Mouse (Mus musculus) midbrain, embryonic 10.5 days (tissue): ENCODE measurements around the gene Rab20. TPM values are rescaled to one million over a fixed set of nuclear protein-coding genes. Genes with fewer than 3 reads are reported as not detected.
"Not testable (repeated sequence)": the region's sequence is repeated elsewhere in the genome, so short reads cannot be mapped to it uniquely, and the experiment has no call there.

Experiments
- DNase-seq: peaks from one replicate; pipeline ENCODE4 v3.0.0-alpha.2; 2017; ENCODE audit warnings: low spot score
- H3K27ac ChIP-seq: fragments of 300-500 bp; sonication (generic); replicated peaks from 2 replicates; pipeline ENCODE4 v1.5.1; 2016; ENCODE audit warnings: mild to moderate bottlenecking
- H3K27me3 ChIP-seq: fragments of 300-500 bp; sonication (generic); 2 replicates; pipeline ENCODE4 v1.6.1; 2016; ENCODE audit warnings: low read depth, mild to moderate bottlenecking; ENCODE audit not compliant: poor library complexity, severe bottlenecking
- H3K36me3 ChIP-seq: fragments of 300-500 bp; sonication (generic); 2 replicates; pipeline ENCODE4 v1.6.1; 2016; ENCODE audit warnings: mild to moderate bottlenecking, moderate library complexity
- H3K4me1 ChIP-seq: fragments of 300-500 bp; sonication (generic); 2 replicates; pipeline ENCODE4 v1.6.1; 2016
- H3K4me3 ChIP-seq: fragments of 300-500 bp; sonication (generic); 2 replicates; pipeline ENCODE4 v1.5.1; 2016; ENCODE audit warnings: mild to moderate bottlenecking, moderate library complexity
- H3K9me3 ChIP-seq: fragments of 300-500 bp; sonication (generic); replicated peaks from 2 replicates; pipeline ENCODE4 v1.6.1; 2016; ENCODE audit warnings: mild to moderate bottlenecking
- WGBS: fragments of 180-500 bp; shearing (Covaris S2); methylation state at CpG from one replicate; pipeline ENCODE4 v1.1.7; 2016; 5-methylcytosine and 5-hydroxymethylcytosine counted together
- polyA plus RNA-seq: library from polyadenylated mRNA; unstranded; fragments of >200 nt; fragmentation: Nextera tagmentation; extraction: Ambion mirVana; gene quantifications from 2 replicates; pipeline ENCODE4 v1.2.1, GENCODE M21; 2016

Rab20 gene
- polyA plus RNA-seq, 1 experiment from 2014 or later = 1.3 TPM

GRCm38 (mm10) chr8:11503476-11504232, 25.1 kb upstream of the Rab20 start:
- Histone ChIP-seq H3K27ac (no peak overlapping the region), H3K9me3 (no peaks in the 10 kb centered on the region), H3K4me3 (no peak overlapping the region), H3K27me3 (no peaks in the 10 kb centered on the region), H3K36me3 (peaks cover 88% of the 10 kb centered on the region), H3K4me1 (peaks cover 3% of the 10 kb centered on the region)
- no peak for DNase-seq
- 88% methylated on average over 13 of the region's 13 CpGs for WGBS

GRCm38 (mm10) chr8:11498786-11499485, 20.4 kb upstream of the Rab20 start:
- Histone ChIP-seq H3K36me3 (peaks cover 47% of the 10 kb centered on the region), H3K4me3 (peak overlapping the region; percentile 85; the same call in 1 of the 2 replicates), H3K4me1 (peaks cover 21% of the 10 kb centered on the region), H3K27ac (no peak overlapping the region), H3K27me3 (peaks cover 8% of the 10 kb centered on the region; the same call in 1 of the 2 replicates), H3K9me3 (no peaks in the 10 kb centered on the region)
- 95% methylated on average over 4 of the region's 4 CpGs for WGBS
- no peak for DNase-seq

- 79% methylated on average over 12 of the region's 12 CpGs for WGBS
- H3K27me3 ChIP-seq = peaks cover 8% of the 10 kb centered on the region; the same call in 1 of the 2 replicates
- H3K27ac ChIP-seq = no peak overlapping the region
- H3K4me3 ChIP-seq = peak overlapping the region; percentile 85
- H3K9me3 ChIP-seq = no peaks in the 10 kb centered on the region
- peaks cover 40% of the 10 kb centered on the region for H3K36me3 ChIP-seq
- no peak for DNase-seq
- H3K4me1 ChIP-seq = peaks cover 21% of the 10 kb centered on the region
Measured at GRCm38 (mm10) chr8:11498281-11498680, 19.8 kb upstream of the Rab20 start.

- Histone ChIP-seq H3K9me3 (no peaks in the 10 kb centered on the region), H3K4me3 (peak within 1 kb of the TSS; percentile 85), H3K36me3 (peaks cover 30% of the 10 kb centered on the region), H3K27ac (peak within 1 kb of the TSS; percentile 92), H3K27me3 (peaks cover 8% of the 10 kb centered on the region; the same call in 1 of the 2 replicates), H3K4me1 (peaks cover 21% of the 10 kb centered on the region)
- DNase-seq = peak; percentile 93
- WGBS = 4% methylated on average over 73 of the region's 73 CpGs
Measured at GRCm38 (mm10) chr8:11497017-11497990, 18.8 kb upstream of the Rab20 start, which contains the start of gene Naxd. Gene Naxd (plus strand): TSS chr8:11497506.

- not testable (repeated sequence) for H3K4me3 ChIP-seq, H3K4me1 ChIP-seq, H3K9me3 ChIP-seq, DNase-seq, H3K36me3 ChIP-seq, H3K27ac ChIP-seq
- 86% methylated on average over 2 of the region's 2 CpGs for WGBS
- peaks cover 31% of the 10 kb centered on the region for H3K27me3 ChIP-seq
Measured at GRCm38 (mm10) chr8:11492340-11492739, 13.8 kb upstream of the Rab20 start.

- Histone ChIP-seq H3K36me3 (no peaks in the 10 kb centered on the region), H3K4me1 (peaks cover under 1% of the 10 kb centered on the region; the same call in 1 of the 2 replicates), H3K27ac (no peak overlapping the region), H3K9me3 (no peaks in the 10 kb centered on the region), H3K27me3 (peaks cover 40% of the 10 kb centered on the region), H3K4me3 (no peak overlapping the region)
- WGBS = 75% methylated on average over 4 of the region's 4 CpGs
- no peak for DNase-seq
Measured at GRCm38 (mm10) chr8:11487229-11487628, 8.7 kb upstream of the Rab20 start.

- Histone ChIP-seq H3K27ac (no peak overlapping the region), H3K27me3 (peaks cover 43% of the 10 kb centered on the region), H3K9me3 (no peaks in the 10 kb centered on the region), H3K4me1 (peaks cover 8% of the 10 kb centered on the region; the same call in 1 of the 2 replicates), H3K36me3 (no peaks in the 10 kb centered on the region), H3K4me3 (no peak overlapping the region)
- peak; percentile 75 for DNase-seq
- WGBS = 25% methylated on average over 7 of the region's 7 CpGs
Measured at GRCm38 (mm10) chr8:11486142-11486541, 7.6 kb upstream of the Rab20 start.

- H3K36me3 ChIP-seq = no peaks in the 10 kb centered on the region
- no peak overlapping the region for H3K4me3 ChIP-seq
- no peaks in the 10 kb centered on the region for H3K9me3 ChIP-seq
- no peak for DNase-seq
- H3K27me3 ChIP-seq = peaks cover 62% of the 10 kb centered on the region
- peaks cover 31% of the 10 kb centered on the region for H3K4me1 ChIP-seq
- 81% methylated on average over 3 of the region's 3 CpGs for WGBS
- H3K27ac ChIP-seq = no peak overlapping the region
Measured at GRCm38 (mm10) chr8:11482537-11482936, 4.0 kb upstream of the Rab20 start.

DNA sequence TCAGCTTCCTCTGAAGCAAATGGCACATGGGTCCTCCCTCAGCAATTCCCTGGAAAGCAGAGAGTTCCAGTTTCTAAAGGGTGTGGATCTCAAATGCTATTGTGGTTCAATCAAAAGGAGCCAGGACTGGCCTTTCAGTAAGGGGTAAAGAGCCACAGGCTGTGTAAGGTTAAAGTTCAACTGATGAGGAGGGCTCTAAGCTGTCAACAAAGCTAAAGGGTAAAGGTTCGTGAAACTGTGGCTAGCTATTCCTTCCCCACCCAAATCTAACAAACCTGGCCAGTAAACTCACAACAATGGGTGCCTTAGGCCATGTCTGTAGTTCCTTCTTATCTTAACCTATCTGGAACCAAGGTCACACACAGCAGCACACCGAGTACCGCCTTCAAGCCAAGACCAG, 3.4 kb upstream of the Rab20 start:
- Histone ChIP-seq H3K36me3 (no peaks in the 10 kb centered on the region), H3K27ac (no peak overlapping the region), H3K4me3 (no peak overlapping the region), H3K27me3 (peaks cover 65% of the 10 kb centered on the region), H3K9me3 (no peaks in the 10 kb centered on the region), H3K4me1 (peaks cover 37% of the 10 kb centered on the region)
- WGBS = 66% methylated on average over 3 of the region's 3 CpGs
- no peak for DNase-seq

GRCm38 (mm10) chr8:11479591-11479990, 1.1 kb upstream of the Rab20 start:
- WGBS = 3% methylated on average over 14 of the region's 14 CpGs
- Histone ChIP-seq H3K36me3 (no peaks in the 10 kb centered on the region), H3K27me3 (peaks cover 88% of the 10 kb centered on the region), H3K4me1 (peaks cover 57% of the 10 kb centered on the region), H3K27ac (no peak overlapping the region), H3K9me3 (no peaks in the 10 kb centered on the region), H3K4me3 (peak overlapping the region; percentile 64; the same call in 1 of the 2 replicates)
- no peak for DNase-seq

DNA sequence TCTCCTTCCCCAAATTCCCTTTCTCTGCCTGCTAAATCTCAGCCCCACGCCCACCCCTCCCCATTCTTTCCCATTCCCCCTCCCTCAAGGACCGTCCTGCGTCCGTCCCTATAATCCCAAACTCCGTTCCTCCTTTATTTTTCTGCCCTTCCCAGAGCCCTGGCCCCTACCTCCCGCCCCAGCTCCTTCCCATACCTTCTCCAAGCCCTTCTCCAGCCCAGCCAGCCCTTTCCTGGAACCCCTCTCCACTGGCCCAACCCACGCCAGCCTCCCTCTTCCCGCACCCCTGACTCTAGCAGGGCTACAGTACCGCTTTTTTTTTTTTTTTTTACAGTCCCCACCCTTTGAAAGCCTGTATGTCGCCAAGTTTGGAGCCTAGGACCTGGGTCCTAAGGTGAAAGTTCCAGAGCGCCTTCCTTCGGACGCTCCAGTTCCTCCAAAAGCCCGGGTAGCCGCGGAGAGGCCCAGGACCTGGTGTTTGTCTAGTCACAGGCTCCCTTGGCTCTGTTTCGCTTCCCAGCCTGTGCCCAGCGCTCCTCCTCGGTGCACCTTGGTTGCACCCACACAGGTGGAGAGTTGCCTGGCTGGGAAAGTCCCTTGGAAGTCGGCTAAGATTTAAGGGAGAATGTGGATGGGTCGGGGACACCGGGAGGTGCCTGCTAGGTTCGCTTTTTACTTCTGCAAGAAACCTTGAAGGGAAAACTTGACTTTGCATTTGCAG, 457 bp upstream of the Rab20 start:
- under 1% methylated on average over 23 of the region's 23 CpGs for WGBS
- no peaks in the 10 kb centered on the region for H3K9me3 ChIP-seq
- peaks cover 57% of the 10 kb centered on the region for H3K4me1 ChIP-seq
- H3K36me3 ChIP-seq = no peaks in the 10 kb centered on the region
- peaks cover 94% of the 10 kb centered on the region for H3K27me3 ChIP-seq
- H3K4me3 ChIP-seq = peak overlapping the region; percentile 64
- no peak overlapping the region for H3K27ac ChIP-seq
- DNase-seq = peak; percentile 36

GRCm38 (mm10) chr8:11477178-11477553, 1.3 kb downstream of the Rab20 start:
- H3K27me3 ChIP-seq = peaks cover 98% of the 10 kb centered on the region
- DNase-seq = no peak
- H3K36me3 ChIP-seq = no peaks in the 10 kb centered on the region
- H3K4me3 ChIP-seq = peak overlapping the region; percentile 34
- WGBS = 6% methylated on average over 9 of the region's 9 CpGs
- no peaks in the 10 kb centered on the region for H3K9me3 ChIP-seq
- H3K4me1 ChIP-seq = peaks cover 68% of the 10 kb centered on the region
- H3K27ac ChIP-seq = no peak overlapping the region
